Mouse (Mus musculus) liver, embryonic 11.5 days (tissue): ENCODE data around the gene Hoxc10. TPM values are rescaled to one million over a fixed set of nuclear protein-coding genes. Genes with fewer than 3 reads are reported as not detected.
A peak's percentile ranks its signal among the peaks of the same experiment; 100 is the strongest.

Experiments used
- ATAC-seq: fragments of 200-750 bp; cut with Nextera tagmentation; replicated peaks from 2 replicates; pipeline ENCODE4 v1.8.0; 2017; ENCODE audit warnings: moderate number of reproducible peaks, mild to moderate bottlenecking, moderate TSS enrichment, moderate library complexity; ENCODE audit not compliant: low FRiP score
- DNase-seq: peaks from one replicate; pipeline ENCODE4 v3.0.0-alpha.2; 2017; ENCODE audit warnings: low spot score
- H3K27ac ChIP-seq: fragments of 300-500 bp; sonication (generic); 2 replicates; pipeline ENCODE4 v1.5.1; 2014; ENCODE audit warnings: mild to moderate bottlenecking, low read depth, low read length, control low read depth
- H3K27me3 ChIP-seq: fragments of 300-500 bp; sonication (generic); replicated peaks from 2 replicates; pipeline ENCODE4 v1.6.1; 2014; ENCODE audit warnings: low read length, mixed read lengths; ENCODE audit not compliant: control insufficient read depth, insufficient read depth
- H3K36me3 ChIP-seq: fragments of 300-500 bp; sonication (generic); 2 replicates; pipeline ENCODE4 v1.6.1; 2014; ENCODE audit warnings: mild to moderate bottlenecking, low read length, moderate library complexity, mixed read lengths; ENCODE audit not compliant: control insufficient read depth, insufficient read depth
- H3K4me1 ChIP-seq: fragments of 300-500 bp; sonication (generic); replicated peaks from 2 replicates; pipeline ENCODE4 v1.6.1; 2014; ENCODE audit warnings: low read length, mixed read lengths; ENCODE audit not compliant: control insufficient read depth, insufficient read depth
- H3K4me2 ChIP-seq: fragments of 300-500 bp; sonication (generic); 2 replicates; pipeline ENCODE4 v1.6.1; 2014; ENCODE audit warnings: mild to moderate bottlenecking, control low read depth, moderate library complexity
- H3K4me3 ChIP-seq: fragments of 300-500 bp; sonication (generic); 2 replicates; pipeline ENCODE4 v1.5.1; 2014; ENCODE audit warnings: low read depth, low read length, control low read depth
- H3K9ac ChIP-seq: fragments of 300-500 bp; sonication (generic); 2 replicates; pipeline ENCODE4 v1.6.1; 2014; ENCODE audit warnings: low read depth, low read length, control low read depth
- H3K9me3 ChIP-seq: fragments of 300-500 bp; sonication (generic); 2 replicates; pipeline ENCODE4 v1.6.1; 2016; ENCODE audit warnings: low read length, inconsistent platforms, mixed read lengths; ENCODE audit not compliant: control insufficient read depth
- WGBS: fragments of 180-500 bp; shearing (Covaris S2); extraction: QIAGEN DNeasy Blood & Tissue Kit; methylation state at CpG from one replicate; pipeline ENCODE4 v1.1.7; 2014; 5-methylcytosine and 5-hydroxymethylcytosine counted together
- polyA plus RNA-seq: library from polyadenylated mRNA; unstranded; fragments of >200 nt; fragmentation: Nextera tagmentation; extraction: Ambion mirVana; gene quantifications from 2 replicates; pipeline ENCODE4 v1.2.1, GENCODE M21; 2014

Hoxc10 gene
- polyA plus RNA-seq, 1 experiment from 2014 or later = 0.43 TPM

- Histone ChIP-seq H3K4me3 (no peak overlapping the region), H3K4me1 (no peaks in the 10 kb centered on the region), H3K4me2 (no peak overlapping the region), H3K27ac (no peak overlapping the region), H3K9ac (no peak overlapping the region), H3K9me3 (no peaks in the 10 kb centered on the region), H3K36me3 (no peaks in the 10 kb centered on the region), H3K27me3 (peaks cover 100% of the 10 kb centered on the region)
- ATAC-seq (no peak), DNase-seq (peak; percentile 85)
- WGBS = 3% methylated on average over 21 of the region's 21 CpGs
These were observed 20.7 kb downstream of the Hoxc10 start for GRCm38 (mm10) chr15:102987124-102987833.

- Histone ChIP-seq H3K27ac (no peak overlapping the region), H3K4me3 (no peak overlapping the region), H3K27me3 (peaks cover 100% of the 10 kb centered on the region), H3K9ac (no peak overlapping the region), H3K4me2 (no peak overlapping the region), H3K36me3 (no peaks in the 10 kb centered on the region), H3K4me1 (no peaks in the 10 kb centered on the region), H3K9me3 (no peaks in the 10 kb centered on the region)
- DNase-seq (no peak), ATAC-seq (no peak)
- 23% methylated on average over 5 of the region's 5 CpGs for WGBS
These were observed 21.5 kb downstream of the Hoxc10 start for GRCm38 (mm10) chr15:102988078-102988477.

GRCm38 (mm10) chr15:102990461-102991397 lies 24.1 kb downstream of the Hoxc10 start, which contains the start of gene Hoxc8:
Gene Hoxc8 (plus strand): TSS chr15:102990607.
- Histone ChIP-seq H3K4me2 (no peak within 1 kb of the TSS), H3K9me3 (no peaks in the 10 kb centered on the region), H3K4me1 (no peaks in the 10 kb centered on the region), H3K27ac (no peak within 1 kb of the TSS), H3K9ac (no peak within 1 kb of the TSS), H3K27me3 (peaks cover 99% of the 10 kb centered on the region), H3K4me3 (peak within 1 kb of the TSS; percentile 4; the same call in 1 of the 2 replicates), H3K36me3 (no peaks in the 10 kb centered on the region)
- no peak for DNase-seq
- ATAC-seq = no peak
- WGBS = 2% methylated on average over 66 of the region's 69 CpGs

GRCm38 (mm10) chr15:102991782-102992181 lies 25.2 kb downstream of the Hoxc10 start:
- no peak overlapping the region for H3K9ac ChIP-seq
- H3K4me2 ChIP-seq = no peak overlapping the region
- H3K36me3 ChIP-seq = no peaks in the 10 kb centered on the region
- H3K4me1 ChIP-seq = no peaks in the 10 kb centered on the region
- no peak overlapping the region for H3K4me3 ChIP-seq
- no peak for ATAC-seq
- H3K27ac ChIP-seq = no peak overlapping the region
- no peaks in the 10 kb centered on the region for H3K9me3 ChIP-seq
- peaks cover 99% of the 10 kb centered on the region for H3K27me3 ChIP-seq
- no peak for DNase-seq
- WGBS = 4% methylated on average over 7 of the region's 7 CpGs

GRCm38 (mm10) chr15:102992206-102992605 lies 25.6 kb downstream of the Hoxc10 start:
- H3K27ac ChIP-seq = no peak overlapping the region
- peaks cover 98% of the 10 kb centered on the region for H3K27me3 ChIP-seq
- ATAC-seq (no peak), DNase-seq (no peak)
- H3K4me1 ChIP-seq = no peaks in the 10 kb centered on the region
- no peaks in the 10 kb centered on the region for H3K9me3 ChIP-seq
- no peak overlapping the region for H3K9ac ChIP-seq
- no peak overlapping the region for H3K4me3 ChIP-seq
- 2% methylated on average over 11 of the region's 11 CpGs for WGBS
- no peak overlapping the region for H3K4me2 ChIP-seq
- H3K36me3 ChIP-seq = no peaks in the 10 kb centered on the region

- Histone ChIP-seq H3K9ac (no peak overlapping the region), H3K9me3 (no peaks in the 10 kb centered on the region), H3K36me3 (no peaks in the 10 kb centered on the region), H3K4me1 (no peaks in the 10 kb centered on the region), H3K4me2 (no peak overlapping the region), H3K4me3 (no peak overlapping the region), H3K27ac (no peak overlapping the region), H3K27me3 (peaks cover 98% of the 10 kb centered on the region)
- DNase-seq = no peak
- 6% methylated on average over 3 of the region's 3 CpGs for WGBS
- no peak for ATAC-seq
These were observed 26.3 kb downstream of the Hoxc10 start for GRCm38 (mm10) chr15:102992863-102993262.

GRCm38 (mm10) chr15:102996548-102996947 lies 30.0 kb downstream of the Hoxc10 start:
- Histone ChIP-seq H3K4me1 (peaks cover 7% of the 10 kb centered on the region; the same call in 1 of the 2 replicates), H3K27ac (no peak overlapping the region), H3K4me3 (no peak overlapping the region), H3K27me3 (peaks cover 98% of the 10 kb centered on the region), H3K9ac (no peak overlapping the region), H3K4me2 (no peak overlapping the region), H3K9me3 (no peaks in the 10 kb centered on the region), H3K36me3 (no peaks in the 10 kb centered on the region)
- DNase-seq = no peak
- 3% methylated on average over 9 of the region's 9 CpGs for WGBS
- no peak for ATAC-seq

- Histone ChIP-seq H3K9me3 (no peaks in the 10 kb centered on the region), H3K27ac (no peak overlapping the region)
- DNase-seq = no peak
These were observed 30.8 kb downstream of the Hoxc10 start for GRCm38 (mm10) chr15:102997431-102997830.

More at GRCm38 (mm10) chr15:102997431-102997830, 30.8 kb downstream of the Hoxc10 start:
- H3K4me1 ChIP-seq = peaks cover 7% of the 10 kb centered on the region; the same call in 1 of the 2 replicates
- peaks cover 98% of the 10 kb centered on the region for H3K27me3 ChIP-seq
- H3K4me2 ChIP-seq = no peak overlapping the region
- no peaks in the 10 kb centered on the region for H3K36me3 ChIP-seq
- H3K4me3 ChIP-seq = no peak overlapping the region
- ATAC-seq = no peak
- 0% methylated on average over 3 of the region's 3 CpGs for WGBS
- no peak overlapping the region for H3K9ac ChIP-seq
